Mouse (Mus musculus): ENCODE measurements at regions not wholly inside any gene's neighbourhood (a gene's known extent, or its start where the extent isn't known, plus 50 kb on each side); places are given as distances from the start of the nearest gene placed in this dataset.

GRCm38 (mm10) chr4:47803111-47803510 is 241.8 kb upstream of the Nr4a3 start:
- TF ChIP-seq CTCF (IDR thresholded peaks at IDR 0.05; ENCODE audit: low read depth, low read length) (no peak), POLR2A (IDR thresholded peaks at IDR 0.05; ENCODE audit: borderline replicate concordance, low read depth, low read length) (no peak)
